Comparison of ENCODE assay signal across 8 mouse cellular contexts in the genomic region with DNA sequence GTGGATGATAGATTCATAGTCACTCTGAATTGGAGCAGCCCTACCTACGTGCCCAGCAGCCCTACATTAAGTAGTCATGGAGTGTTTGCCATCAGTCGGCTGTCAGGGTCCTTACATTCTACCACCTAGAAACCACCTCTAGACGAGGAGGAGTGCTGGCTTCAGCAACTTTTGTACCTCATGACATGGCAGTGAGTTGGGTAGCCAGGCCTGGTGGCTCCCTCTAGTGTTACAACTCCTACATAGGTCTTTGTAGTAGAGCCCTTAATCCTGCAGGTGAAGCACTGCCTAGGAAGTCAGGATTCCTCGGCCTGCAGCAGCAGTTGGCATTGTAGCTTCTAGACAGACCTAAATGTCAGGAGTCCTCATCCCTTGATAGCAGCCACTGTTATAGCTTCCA. TPM values are rescaled to one million over a fixed set of nuclear protein-coding genes. Genes with fewer than 3 reads are reported as not detected.
DNase-seq lines count a peak whose midpoint lies in the region; ATAC-seq lines count a peak whose summit lies in the region.

No protein-coding gene starts in this region.

- H3K4me1 ChIP-seq in liver, embryonic 11.5 days (replicated peaks; ENCODE audit: control insufficient read depth, insufficient read depth, low read length), result no peaks in the 10 kb centered on the region

- no peak; the same call in 1 of the 2 replicates for ATAC-seq in cerebellum, adult (ENCODE audit: insufficient number of reproducible peaks, low FRiP score, low TSS enrichment)
- peak; percentile 83 for ATAC-seq in inflammation-experienced regulatory T-cells, adult 6 months
- ATAC-seq in liver, embryonic 11.5 days (replicated peaks; ENCODE audit: low FRiP score), result peak; percentile 73

- H3K4me2 ChIP-seq in liver, embryonic 11.5 days, result no peak overlapping the region

- H3K9ac ChIP-seq in liver, embryonic 11.5 days (ENCODE audit: low read depth, low read length), result no peak overlapping the region

- H3K9me3 ChIP-seq in liver, embryonic 11.5 days (ENCODE audit: control insufficient read depth, low read length), result no peaks in the 10 kb centered on the region

- DNase-seq in cerebellum, adult 11 months, result peak; percentile 27
- peak; percentile 73 for DNase-seq in 3T3-L1 (ENCODE audit: low read depth, low spot score)
- peak; percentile 30 for DNase-seq in adrenal gland, adult 8-10 months
- peak; percentile 19 for DNase-seq in embryo, embryonic 11.5 days (ENCODE audit: low read depth, low spot score)
- DNase-seq in liver, embryonic 11.5 days (ENCODE audit: low spot score), result no peak
- peak; percentile 62 for DNase-seq in retina, postnatal 1 day

- H3K36me3 ChIP-seq in liver, embryonic 11.5 days (ENCODE audit: control insufficient read depth, insufficient read depth, low read length), result peaks cover 10% of the 10 kb centered on the region

- H3K27ac ChIP-seq in liver, embryonic 11.5 days (ENCODE audit: low read depth, low read length), result no peak overlapping the region

- no peak overlapping the region for H3K4me3 ChIP-seq in liver, embryonic 11.5 days (ENCODE audit: low read depth, low read length)

- no peaks in the 10 kb centered on the region for H3K27me3 ChIP-seq in liver, embryonic 11.5 days (replicated peaks; ENCODE audit: control insufficient read depth, insufficient read depth, low read length)

- WGBS in liver, embryonic 11.5 days, result 58% methylated on average over 4 of the region's 4 CpGs

RNA-seq across cellular contexts. Expression of a gene that starts 44.7 kb away (rescaled TPM):
- under 1 TPM in 2 of 4 experiments, not detected in 2; 0.16 to 0.43 TPM for total RNA-seq in adrenal gland, adult 8-10 months (2022)
- polyA plus RNA-seq in inflammation-experienced regulatory T-cells, adult 6 months (2017; shearing (Covaris generic)), result not detected
- 0.15 and 0.17 TPM in 2 replicates for polyA plus RNA-seq in liver, embryonic 11.5 days (2014; fragmentation: Nextera tagmentation; extraction: Ambion mirVana)

RNA-seq across cellular contexts. Expression of a gene that starts 48.9 kb away (rescaled TPM):
- total RNA-seq in adrenal gland, adult 8-10 months (2022), result 10 to 100 TPM in 3 of 4 experiments, 1 to 10 TPM in 1; 10.0 to 13.2 (median 11.6) TPM
- 1 to 10 TPM in 2 of 3 experiments, under 1 TPM in 1; 0.66 to 1.7 (median 1.1) TPM for polyA plus RNA-seq in inflammation-experienced regulatory T-cells, adult 6 months (2017; shearing (Covaris generic))
- 3.5 and 3.7 TPM in 2 replicates for polyA plus RNA-seq in liver, embryonic 11.5 days (2014; fragmentation: Nextera tagmentation; extraction: Ambion mirVana)
